Mouse (Mus musculus): ENCODE measurements around the gene Acvr1. TPM values are rescaled to one million over a fixed set of nuclear protein-coding genes. Genes with fewer than 3 reads are reported as not detected.

Gene Acvr1
- polyA plus RNA-seq (2014; fragmentation: Illumina TruSeq; extraction: RNeasy Lipid Tissue Mini Kit (QIAGEN cat#74804); ENCODE audit: low read depth, low replicate concordance) = 38.7 TPM

DNA sequence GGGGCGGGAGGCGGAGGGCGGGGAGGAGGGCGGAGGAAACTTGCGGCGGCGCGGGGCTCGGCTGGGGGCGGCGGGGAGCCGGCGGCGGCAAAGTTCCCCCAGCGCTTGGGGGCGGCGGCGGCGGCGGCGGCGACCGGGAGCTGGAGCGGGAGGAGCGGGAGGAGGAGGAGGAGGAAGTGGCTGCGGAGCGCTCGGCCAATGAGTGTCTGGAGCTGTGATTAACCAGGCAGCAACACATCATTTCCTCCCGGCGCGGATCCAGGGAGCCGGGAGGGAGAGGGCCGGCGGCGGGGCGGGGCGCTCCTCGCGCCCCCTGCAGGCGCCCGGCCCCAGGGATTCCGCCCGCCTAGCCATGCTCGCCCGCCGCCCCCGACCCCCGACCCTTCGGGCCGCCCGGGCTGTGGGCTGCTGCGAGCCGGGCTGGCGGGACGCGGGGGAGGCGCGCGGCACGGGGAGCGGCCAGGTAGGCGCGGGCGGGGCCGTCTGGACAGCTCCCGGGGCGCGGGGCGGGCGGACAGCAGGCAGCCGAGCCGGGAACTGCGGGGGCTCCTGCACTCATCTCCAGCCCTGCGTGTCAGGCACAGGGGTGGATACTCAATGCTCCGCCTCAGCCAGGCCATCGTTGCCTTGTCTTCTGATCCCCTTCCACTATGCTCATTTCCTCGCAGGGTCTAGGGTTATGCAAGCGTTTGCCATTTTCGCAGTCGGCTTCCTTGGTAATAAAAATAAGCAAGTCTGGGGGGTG, at the start of gene Acvr1, which contains the start of gene Upp2:
Gene Acvr1 (minus strand): TSS at position 92 of the 745 bp plus-strand sequence.
Gene Upp2 (plus strand): TSS at position 233 of the 745 bp plus-strand sequence.

DNA sequence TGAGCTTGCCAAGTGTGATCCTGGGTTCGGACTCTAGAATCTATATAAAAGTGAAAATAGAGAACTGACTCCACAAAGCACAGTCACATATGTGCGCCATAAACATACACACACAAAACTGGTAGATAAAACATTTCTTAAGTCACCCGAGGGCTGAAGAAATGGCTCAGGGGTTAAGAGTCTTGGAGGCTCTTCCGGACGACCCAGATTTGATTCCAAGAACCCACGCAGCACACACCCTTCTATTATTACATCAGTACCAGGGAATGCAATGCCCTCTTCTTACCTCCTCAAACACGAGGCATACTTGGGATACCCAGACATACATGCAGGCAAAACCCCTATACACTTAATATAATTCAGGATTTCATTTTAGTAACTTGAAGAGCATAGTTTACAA, 97.1 kb downstream of the Acvr1 start, which contains the start of gene Gm17409:
Gene Gm17409 (plus strand): TSS at position 301 of the 400 bp plus-strand sequence.

DNA sequence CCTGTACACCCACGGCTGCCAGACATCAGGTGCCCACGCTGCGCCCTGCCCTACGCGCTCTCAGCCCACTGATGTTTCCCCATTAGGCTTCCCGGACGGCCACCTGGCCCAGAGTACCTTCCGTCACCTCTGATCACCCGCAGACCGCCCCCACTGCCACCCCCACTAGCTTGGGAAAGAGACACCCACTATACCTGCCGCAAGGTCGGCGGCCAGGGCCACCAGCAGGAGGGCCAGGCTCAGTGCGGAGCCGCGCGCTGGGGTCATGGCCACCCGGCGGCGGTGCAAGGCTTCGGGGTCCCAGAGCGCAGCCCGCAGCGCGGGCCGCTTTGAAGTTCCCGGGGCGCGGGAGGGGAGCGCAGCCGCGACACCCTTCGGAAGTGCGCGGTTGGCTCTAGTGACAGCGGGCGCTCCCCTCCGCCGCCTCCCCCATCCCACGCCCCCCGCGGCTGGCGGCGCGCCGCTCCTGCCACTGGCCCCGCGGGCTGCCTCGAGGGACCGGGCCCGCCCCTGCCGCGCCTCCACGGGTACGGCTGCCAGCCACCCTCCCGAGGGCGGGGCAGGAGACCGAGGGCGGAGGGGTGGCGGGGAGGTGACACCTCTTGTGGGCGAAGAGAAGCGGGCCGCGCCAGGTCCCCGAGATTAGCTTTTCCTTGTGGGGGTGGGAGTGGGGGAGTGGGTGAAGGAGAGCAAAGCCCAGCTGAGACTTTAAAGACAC, 209.4 kb downstream of the Acvr1 start, which contains the start of gene Acvr1c:
Gene Acvr1c (minus strand): TSS at position 482 of the 718 bp plus-strand sequence.

Other genes with a start within 250 kb of the Acvr1 start
- gene Acvr1c, start 209.3 kb downstream of the Acvr1 start, polyA plus RNA-seq (2014; fragmentation: Illumina TruSeq; extraction: RNeasy Lipid Tissue Mini Kit (QIAGEN cat#74804); ENCODE audit: low read depth, low replicate concordance) = 26.1 TPM
- gene Gm17409, start 97.0 kb downstream of the Acvr1 start, polyA plus RNA-seq (2014; fragmentation: Illumina TruSeq; extraction: RNeasy Lipid Tissue Mini Kit (QIAGEN cat#74804); ENCODE audit: low read depth, low replicate concordance) = not detected
- gene Upp2, start 141 bp upstream of the Acvr1 start, polyA plus RNA-seq (2014; fragmentation: Illumina TruSeq; extraction: RNeasy Lipid Tissue Mini Kit (QIAGEN cat#74804); ENCODE audit: low read depth, low replicate concordance) = 29.0 TPM

Measured in adrenal gland, adult 10 weeks (tissue).